Mouse (Mus musculus): ENCODE measurements around the gene Rbbp4.

DNA sequence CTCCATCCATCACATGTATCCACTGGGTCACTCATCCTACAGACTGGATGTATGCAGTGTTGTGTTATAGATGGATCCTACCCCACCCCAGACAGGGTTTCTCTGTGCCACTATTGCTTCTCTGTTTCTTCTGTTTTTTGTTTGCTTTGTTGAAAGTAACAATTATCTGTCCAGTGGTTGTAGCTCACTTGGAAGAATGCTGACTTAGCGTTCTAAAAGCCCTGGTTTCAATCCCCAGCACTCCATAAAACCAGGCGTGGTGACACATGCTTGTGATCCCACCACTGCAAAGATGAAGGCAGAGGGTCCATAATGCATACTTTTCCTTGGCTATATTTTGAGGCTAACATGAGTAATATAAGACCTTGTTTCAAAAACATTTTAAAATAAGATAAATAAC, 7.5 kb upstream of the Rbbp4 start:
- TF ChIP-seq CTCF (IDR thresholded peaks at IDR 0.05; ENCODE audit: control insufficient read depth, insufficient read depth, low read length), result no peak
- no peak for TF ChIP-seq POLR2A (IDR thresholded peaks at IDR 0.05; ENCODE audit: borderline replicate concordance, control insufficient read depth, low read depth, low read length)

All from bone marrow, adult 2 months (tissue).